ENCODE assay signal across 8 mouse cellular contexts in the genomic region with DNA sequence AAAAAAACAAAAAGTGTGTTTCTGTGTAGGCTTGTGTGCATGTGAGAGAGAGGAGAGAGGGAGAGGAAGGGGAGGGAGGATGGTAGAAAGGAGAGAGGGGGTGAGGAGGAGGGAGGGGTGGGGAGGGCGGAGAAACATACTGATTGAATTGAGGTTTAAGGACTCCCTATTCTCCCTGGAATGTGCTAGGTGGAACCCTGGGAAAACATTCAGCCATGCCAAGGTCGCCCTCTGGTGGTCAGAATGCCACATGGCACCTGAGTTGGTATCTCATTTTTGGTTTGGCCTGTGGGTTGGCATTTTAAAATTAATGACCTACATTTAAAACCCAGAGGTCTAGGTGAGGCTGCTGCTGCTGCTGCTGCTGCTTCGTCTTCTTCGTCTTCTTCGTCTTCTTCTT.
DNase-seq lines count a peak whose midpoint lies in the region; ATAC-seq and TF ChIP-seq lines count a peak whose summit lies in the region.

No protein-coding gene starts in this region.

- no peaks in the 10 kb centered on the region for H3K27me3 ChIP-seq in forebrain, embryonic 14.5 days (replicated peaks; ENCODE audit: control insufficient read depth, insufficient read depth, low read length)
- no peaks in the 10 kb centered on the region for H3K27me3 ChIP-seq in forebrain, embryonic 16.5 days (replicated peaks; ENCODE audit: control insufficient read depth, insufficient read depth, low read length)
- no peaks in the 10 kb centered on the region for H3K27me3 ChIP-seq in G1E (ENCODE audit: insufficient read depth, low read length)

- 25% methylated on average over 5 of the region's 5 CpGs for WGBS in forebrain, embryonic 14.5 days
- 36% methylated on average over 5 of the region's 5 CpGs for WGBS in forebrain, embryonic 16.5 days

- H3K9ac ChIP-seq in forebrain, embryonic 14.5 days (ENCODE audit: low read length), result no peak overlapping the region
- H3K9ac ChIP-seq in forebrain, embryonic 16.5 days (replicated peaks; ENCODE audit: low read depth, low read length), result no peak overlapping the region

- H3K4me2 ChIP-seq in forebrain, embryonic 14.5 days (ENCODE audit: low read length), result no peak overlapping the region
- H3K4me2 ChIP-seq in forebrain, embryonic 16.5 days (ENCODE audit: low read length), result no peak overlapping the region

- H3K36me3 ChIP-seq in forebrain, embryonic 14.5 days (ENCODE audit: control insufficient read depth, insufficient read depth, low read length), result no peaks in the 10 kb centered on the region
- H3K36me3 ChIP-seq in forebrain, embryonic 16.5 days (ENCODE audit: control insufficient read depth, insufficient read depth), result no peaks in the 10 kb centered on the region
- no peaks in the 10 kb centered on the region for H3K36me3 ChIP-seq in G1E (replicated peaks)

- no peaks in the 10 kb centered on the region for H3K9me3 ChIP-seq in forebrain, embryonic 14.5 days (replicated peaks; ENCODE audit: control insufficient read depth, low read length)
- H3K9me3 ChIP-seq in forebrain, embryonic 16.5 days (ENCODE audit: control insufficient read depth, low read length), result no peaks in the 10 kb centered on the region
- peaks cover 73% of the 10 kb centered on the region for H3K9me3 ChIP-seq in G1E (replicated peaks)

- no peak overlapping the region for H3K4me3 ChIP-seq in forebrain, embryonic 14.5 days (ENCODE audit: low read depth, low read length)
- H3K4me3 ChIP-seq in forebrain, embryonic 16.5 days (replicated peaks; ENCODE audit: low read length), result no peak overlapping the region
- no peak overlapping the region for H3K4me3 ChIP-seq in G1E (ENCODE audit: low read depth, low read length)

- peak; percentile 69 for DNase-seq in forebrain, embryonic 14.5 days (ENCODE audit: low spot score)
- DNase-seq in G1E (ENCODE audit: low spot score), result no peak
- DNase-seq in cerebellum, adult 18-20 months, result peak; percentile 60 to 73
- DNase-seq in gastrocnemius, postnatal 10 days, result peak; percentile 73
- peak; percentile 43 to 80 for DNase-seq in layer of hippocampus, adult 8-10 months (ENCODE audit: low spot score in 2 of 2)
- peak; percentile 79 for DNase-seq in lung, postnatal 14 days
- DNase-seq in spleen, postnatal 10 days (ENCODE audit: low spot score in 2 of 2), result peak; percentile 45 to 70

- TF ChIP-seq CTCF in G1E (IDR thresholded peaks at IDR 0.05; ENCODE audit: low read depth, low read length), result peak; percentile 24; the same call in 1 of the 2 replicates

- H3K4me1 ChIP-seq in forebrain, embryonic 14.5 days (ENCODE audit: control insufficient read depth, insufficient read depth, low read length), result no peaks in the 10 kb centered on the region
- H3K4me1 ChIP-seq in forebrain, embryonic 16.5 days (replicated peaks; ENCODE audit: control insufficient read depth, insufficient read depth, low read length), result no peaks in the 10 kb centered on the region
- no peaks in the 10 kb centered on the region for H3K4me1 ChIP-seq in G1E (ENCODE audit: insufficient read depth, low read depth, low read length)

- H3K27ac ChIP-seq in forebrain, embryonic 14.5 days (ENCODE audit: low read depth, low read length), result no peak overlapping the region
- no peak overlapping the region for H3K27ac ChIP-seq in forebrain, embryonic 16.5 days (ENCODE audit: low read length)

- ATAC-seq in forebrain, embryonic 14.5 days, result no peak
- ATAC-seq in forebrain, embryonic 16.5 days, result no peak
- ATAC-seq in G1E (ENCODE audit: extremely low read depth, insufficient number of reproducible peaks, low FRiP score, poor library complexity, severe bottlenecking), result no peak
